Mouse (Mus musculus): ENCODE results near the gene Clcn1. TPM values are rescaled to one million over a fixed set of nuclear protein-coding genes. Genes with fewer than 3 reads are reported as not detected.

Clcn1 gene
- total RNA-seq, 1 experiment, result 1.2 TPM

GRCm38 (mm10) chr6:42309816-42310378 is 23.4 kb downstream of the Clcn1 start:
- no peak for TF ChIP-seq ZC3H11A (IDR thresholded peaks at IDR 0.05; ENCODE audit: borderline replicate concordance, low read depth, low read length)
- TF ChIP-seq ZNF384 (IDR thresholded peaks at IDR 0.05; ENCODE audit: low read depth, low read length), result no peak
- no peak for TF ChIP-seq HCFC1 (IDR thresholded peaks at IDR 0.05; ENCODE audit: borderline replicate concordance, insufficient read depth, low read length)
- TF ChIP-seq CHD2 (IDR thresholded peaks at IDR 0.05; ENCODE audit: low read depth, low read length), result no peak
- TF ChIP-seq MAFK (IDR thresholded peaks at IDR 0.05; ENCODE audit: insufficient read depth, low read depth, low read length), result no peak
- H3K27ac ChIP-seq (ENCODE audit: insufficient read depth, low read depth, low read length, poor library complexity, severe bottlenecking), result no peak overlapping the region
- H3K4me3 ChIP-seq (ENCODE audit: insufficient read depth in 1 of 2, low read depth in 1 of 2, low read length in 2 of 2, poor library complexity in 1 of 2, severe bottlenecking in 1 of 2), result no peak overlapping the region
- no peak overlapping the region for H3K9ac ChIP-seq (ENCODE audit: insufficient read depth, low read depth, low read length, poor library complexity, severe bottlenecking)
- H3K9me3 ChIP-seq (ENCODE audit: control insufficient read depth, insufficient read depth, low read depth, low read length), result no peaks in the 10 kb centered on the region
- peaks cover 6% of the 10 kb centered on the region for H3K36me3 ChIP-seq (ENCODE audit: control insufficient read depth, insufficient read depth, low read length, poor library complexity, severe bottlenecking)
- in situ Hi-C loops (cut with MboI; ENCODE audit: low sequenced_read_pairs in 2 of 2, unreplicated experiment in 2 of 2), result no loop called here
- no peak for DNase-seq (ENCODE audit: low read depth, low spot score)
- no peaks in the 10 kb centered on the region for H3K4me1 ChIP-seq (ENCODE audit: control insufficient read depth in 2 of 2, insufficient read depth in 2 of 2, low read length in 2 of 2, poor library complexity in 1 of 2)

GRCm38 (mm10) chr6:42310427-42311053 is 24.1 kb downstream of the Clcn1 start:
- H3K36me3 ChIP-seq (ENCODE audit: control insufficient read depth, insufficient read depth, low read length, poor library complexity, severe bottlenecking), result peaks cover 6% of the 10 kb centered on the region
- DNase-seq (ENCODE audit: low read depth, low spot score), result no peak
- no peaks in the 10 kb centered on the region for H3K4me1 ChIP-seq (ENCODE audit: control insufficient read depth in 2 of 2, insufficient read depth in 2 of 2, low read length in 2 of 2, poor library complexity in 1 of 2)
- H3K9me3 ChIP-seq (ENCODE audit: control insufficient read depth, insufficient read depth, low read depth, low read length), result no peaks in the 10 kb centered on the region
- H3K4me3 ChIP-seq (ENCODE audit: insufficient read depth in 1 of 2, low read depth in 1 of 2, low read length in 2 of 2, poor library complexity in 1 of 2, severe bottlenecking in 1 of 2), result no peak overlapping the region
- in situ Hi-C loops (cut with MboI; ENCODE audit: low sequenced_read_pairs in 2 of 2, unreplicated experiment in 2 of 2), result no loop called here
- no peak for TF ChIP-seq MAFK (IDR thresholded peaks at IDR 0.05; ENCODE audit: insufficient read depth, low read depth, low read length)
- TF ChIP-seq HCFC1 (IDR thresholded peaks at IDR 0.05; ENCODE audit: borderline replicate concordance, insufficient read depth, low read length), result no peak
- no peak for TF ChIP-seq ZC3H11A (IDR thresholded peaks at IDR 0.05; ENCODE audit: borderline replicate concordance, low read depth, low read length)
- no peak for TF ChIP-seq ZNF384 (IDR thresholded peaks at IDR 0.05; ENCODE audit: low read depth, low read length)
- no peak for TF ChIP-seq CHD2 (IDR thresholded peaks at IDR 0.05; ENCODE audit: low read depth, low read length)
- H3K9ac ChIP-seq (ENCODE audit: insufficient read depth, low read depth, low read length, poor library complexity, severe bottlenecking), result no peak overlapping the region
- H3K27ac ChIP-seq (ENCODE audit: insufficient read depth, low read depth, low read length, poor library complexity, severe bottlenecking), result no peak overlapping the region

- in situ Hi-C loops (cut with MboI; ENCODE audit: low sequenced_read_pairs in 2 of 2, unreplicated experiment in 2 of 2), result no loop called here
- H3K4me3 ChIP-seq (ENCODE audit: insufficient read depth in 1 of 2, low read depth in 1 of 2, low read length in 2 of 2, poor library complexity in 1 of 2, severe bottlenecking in 1 of 2), result no peak overlapping the region
- 0 out of 4 replicates have a peak, but pooled peaks cover 0 to 3% of the 10 kb centered on the region in 2 experiments for H3K4me1 ChIP-seq (ENCODE audit: control insufficient read depth in 2 of 2, insufficient read depth in 2 of 2, low read length in 2 of 2, poor library complexity in 1 of 2)
- H3K9ac ChIP-seq (ENCODE audit: insufficient read depth, low read depth, low read length, poor library complexity, severe bottlenecking), result no peak overlapping the region
- H3K27ac ChIP-seq (ENCODE audit: insufficient read depth, low read depth, low read length, poor library complexity, severe bottlenecking), result no peak overlapping the region
- no peaks in the 10 kb centered on the region; the same call in 1 of the 2 replicates for H3K36me3 ChIP-seq (ENCODE audit: control insufficient read depth, insufficient read depth, low read length, poor library complexity, severe bottlenecking)
- no peak for DNase-seq (ENCODE audit: low read depth, low spot score)
- no peaks in the 10 kb centered on the region for H3K9me3 ChIP-seq (ENCODE audit: control insufficient read depth, insufficient read depth, low read depth, low read length)
- TF ChIP-seq ZC3H11A (IDR thresholded peaks at IDR 0.05; ENCODE audit: borderline replicate concordance, low read depth, low read length) (no peak), HCFC1 (IDR thresholded peaks at IDR 0.05; ENCODE audit: borderline replicate concordance, insufficient read depth, low read length) (no peak), CHD2 (IDR thresholded peaks at IDR 0.05; ENCODE audit: low read depth, low read length) (no peak), MAFK (IDR thresholded peaks at IDR 0.05; ENCODE audit: insufficient read depth, low read depth, low read length) (no peak), ZNF384 (IDR thresholded peaks at IDR 0.05; ENCODE audit: low read depth, low read length) (no peak)
Observed at GRCm38 (mm10) chr6:42318293-42318692, 31.8 kb downstream of the Clcn1 start.

- TF ChIP-seq HCFC1 (IDR thresholded peaks at IDR 0.05; ENCODE audit: borderline replicate concordance, insufficient read depth, low read length), result no peak
- no peak for TF ChIP-seq CHD2 (IDR thresholded peaks at IDR 0.05; ENCODE audit: low read depth, low read length)
- TF ChIP-seq MAFK (IDR thresholded peaks at IDR 0.05; ENCODE audit: insufficient read depth, low read depth, low read length), result no peak
- no peak for TF ChIP-seq ZC3H11A (IDR thresholded peaks at IDR 0.05; ENCODE audit: borderline replicate concordance, low read depth, low read length)
- no peak for TF ChIP-seq ZNF384 (IDR thresholded peaks at IDR 0.05; ENCODE audit: low read depth, low read length)
- no peaks in the 10 kb centered on the region for H3K36me3 ChIP-seq (ENCODE audit: control insufficient read depth, insufficient read depth, low read length, poor library complexity, severe bottlenecking)
- DNase-seq (ENCODE audit: low read depth, low spot score), result no peak
- no peak overlapping the region; the same call in 1 of the 2 replicates for H3K9ac ChIP-seq (ENCODE audit: insufficient read depth, low read depth, low read length, poor library complexity, severe bottlenecking)
- in situ Hi-C loops (cut with MboI; ENCODE audit: low sequenced_read_pairs in 2 of 2, unreplicated experiment in 2 of 2), result no loop called here
- H3K4me1 ChIP-seq (ENCODE audit: control insufficient read depth in 2 of 2, insufficient read depth in 2 of 2, low read length in 2 of 2, poor library complexity in 1 of 2), result 0 out of 4 replicates have a peak, but pooled peaks cover 0 to 3% of the 10 kb centered on the region in 2 experiments
- no peak overlapping the region for H3K27ac ChIP-seq (ENCODE audit: insufficient read depth, low read depth, low read length, poor library complexity, severe bottlenecking)
- H3K9me3 ChIP-seq (ENCODE audit: control insufficient read depth, insufficient read depth, low read depth, low read length), result no peaks in the 10 kb centered on the region
- peak overlapping the region; percentile 68 to 71 for H3K4me3 ChIP-seq (ENCODE audit: insufficient read depth in 1 of 2, low read depth in 1 of 2, low read length in 2 of 2, poor library complexity in 1 of 2, severe bottlenecking in 1 of 2)
Observed at GRCm38 (mm10) chr6:42323371-42324066, 37.0 kb downstream of the Clcn1 start.

Measured in ES-E14 (cell line).